Mouse (Mus musculus) erythroblast, adult 5-6 weeks (primary cell): ENCODE measurements around the gene Serpinb6c. TPM values are rescaled to one million over a fixed set of nuclear protein-coding genes. Genes with fewer than 3 reads are reported as not detected.

Source experiments
- total RNA-seq, 2 experiments: library from RNA; stranded (forward) in 1 of 2; stranded (reverse) in 1 of 2; fragments of 150-400 nt in 1 of 2; fragments of 200-764, 138-1000 nt in 1 of 2; gene quantifications; 2 replicates each; pipeline versions ENCODE4 v1.2.3 to v1.2.4; 2015 to 2017; ENCODE audit warnings: low replicate concordance in 2 of 2

Gene Serpinb6c
- total RNA-seq, 2 experiments from 2014 or later = not detected

Other genes with a start within 250 kb of the Serpinb6c start
- not detected in 2 replicates for gene Serpinb6d, start 244.3 kb downstream of the Serpinb6c start, total RNA-seq (2015; ENCODE audit: low replicate concordance)
- gene Serpinb6d, start 244.3 kb downstream of the Serpinb6c start, total RNA-seq (2017; ENCODE audit: low replicate concordance) = not detected in 2 replicates
- gene Serpinb6e, start 62.3 kb downstream of the Serpinb6c start, total RNA-seq (2015; ENCODE audit: low replicate concordance) = not detected in 2 replicates
- gene Serpinb6e, start 62.3 kb downstream of the Serpinb6c start, total RNA-seq (2017; ENCODE audit: low replicate concordance) = not detected in 2 replicates
- 14.4 and 16.3 TPM in 2 replicates for gene Nqo2, start 59.0 kb upstream of the Serpinb6c start, total RNA-seq (2015; ENCODE audit: low replicate concordance)
- gene Nqo2, start 59.0 kb upstream of the Serpinb6c start, total RNA-seq (2017; ENCODE audit: low replicate concordance) = 8.2 and 8.6 TPM in 2 replicates
- gene Ripk1, start 96.7 kb upstream of the Serpinb6c start, total RNA-seq (2015; ENCODE audit: low replicate concordance) = 5.6 and 16.7 TPM in 2 replicates
- gene Ripk1, start 96.7 kb upstream of the Serpinb6c start, total RNA-seq (2017; ENCODE audit: low replicate concordance) = 7.0 and 14.8 TPM in 2 replicates
- 12.9 and 23.2 TPM in 2 replicates for gene Serpinb6a, start 97.1 kb upstream of the Serpinb6c start, total RNA-seq (2015; ENCODE audit: low replicate concordance)
- gene Serpinb6a, start 97.1 kb upstream of the Serpinb6c start, total RNA-seq (2017; ENCODE audit: low replicate concordance) = 19.1 and 20.9 TPM in 2 replicates
- 4.8 and 9.4 TPM in 2 replicates for gene Bphl, start 131.9 kb upstream of the Serpinb6c start, total RNA-seq (2015; ENCODE audit: low replicate concordance)
- gene Bphl, start 131.9 kb upstream of the Serpinb6c start, total RNA-seq (2017; ENCODE audit: low replicate concordance) = 0.94 and 7.2 TPM in 2 replicates
- gene Tubb2a, start 172.3 kb upstream of the Serpinb6c start, total RNA-seq (2015; ENCODE audit: low replicate concordance) = 6.0 and 7.7 TPM in 2 replicates
- 8.9 and 9.5 TPM in 2 replicates for gene Tubb2a, start 172.3 kb upstream of the Serpinb6c start, total RNA-seq (2017; ENCODE audit: low replicate concordance)
- gene Tubb2b, start 224.8 kb upstream of the Serpinb6c start, total RNA-seq (2015; ENCODE audit: low replicate concordance) = not detected in 2 replicates
- not detected in 2 replicates for gene Tubb2b, start 224.8 kb upstream of the Serpinb6c start, total RNA-seq (2017; ENCODE audit: low replicate concordance)